Comparison of ENCODE assay signal across 30 mouse cellular contexts in genomic region chr17:24716166-24716682, GRCm38 (mm10). TPM values are rescaled to one million over a fixed set of nuclear protein-coding genes. Genes with fewer than 3 reads are reported as not detected.
A peak's percentile ranks its signal among the peaks of the same experiment; 100 is the strongest.
DNase-seq lines count a peak whose midpoint lies in the region; ATAC-seq lines count a peak whose summit lies in the region.
"Had no signal": no experiment of that assay in that cellular context is flagged by ENCODE, and none has a peak within 500 bp of the region (broad histone marks: within the 10 kb centered on the region; RNA-seq: fewer than 3 reads in every experiment).

No protein-coding gene starts in this region.

- ATAC-seq in hindbrain, embryonic 13.5 days (ENCODE audit: low FRiP score): no peak
- ATAC-seq: forebrain, embryonic 14.5 days; intestine, postnatal 0 days; liver, embryonic 12.5 days; lung, postnatal 0 days had no signal

- WGBS in hindbrain, embryonic 10.5 days: 94% methylated on average over 15 of the region's 15 CpGs
- 96% methylated on average over 15 of the region's 15 CpGs for WGBS in hindbrain, embryonic 13.5 days

- H3K27ac ChIP-seq in hindbrain, embryonic 10.5 days: no peak overlapping the region
- H3K27ac ChIP-seq in hindbrain, embryonic 13.5 days: no peak overlapping the region
- H3K27ac ChIP-seq: layer of hippocampus, adult 2 months; limb, embryonic 13.5 days; liver, embryonic 12.5 days; neural tube, embryonic 15.5 days had no signal

- H3K9ac ChIP-seq in hindbrain, embryonic 13.5 days: no peak overlapping the region
- H3K9ac ChIP-seq: limb, embryonic 13.5 days; liver, embryonic 12.5 days; neural tube, embryonic 15.5 days had no signal

- peaks cover 14% of the 10 kb centered on the region for H3K4me1 ChIP-seq in hindbrain, embryonic 10.5 days (replicated peaks)
- H3K4me1 ChIP-seq in hindbrain, embryonic 13.5 days (replicated peaks): peaks cover 13% of the 10 kb centered on the region

- H3K36me3 ChIP-seq in hindbrain, embryonic 10.5 days: peaks cover 41% of the 10 kb centered on the region
- peaks cover 21% of the 10 kb centered on the region for H3K36me3 ChIP-seq in hindbrain, embryonic 13.5 days

- no peak overlapping the region for H3K4me2 ChIP-seq in hindbrain, embryonic 13.5 days
- H3K4me2 ChIP-seq: limb, embryonic 13.5 days; liver, embryonic 12.5 days; neural tube, embryonic 15.5 days had no signal

- H3K9me3 ChIP-seq in hindbrain, embryonic 10.5 days: no peaks in the 10 kb centered on the region
- H3K9me3 ChIP-seq in hindbrain, embryonic 13.5 days: no peaks in the 10 kb centered on the region
- H3K9me3 ChIP-seq: G1E; limb, embryonic 13.5 days; liver, embryonic 12.5 days; neural tube, embryonic 15.5 days had no signal

- peak; percentile 34 for DNase-seq in cerebellum, adult 9-11 months
- DNase-seq in cerebellum, adult 8-10 months: no peak
- no peak for DNase-seq in hindbrain, embryonic 10.5 days (ENCODE audit: low spot score)
- DNase-seq in kidney, postnatal 10 days: peak; percentile 7
- DNase-seq in kidney, postnatal 14 days: no peak
- DNase-seq in testis, postnatal 10 days (ENCODE audit: low spot score): peak; percentile 38
- DNase-seq: adrenal gland, adult 8-10 months; cerebellum, postnatal 14 days; heart, postnatal 14 days; kidney, postnatal 25 days; lung, adult 18-20 months; midbrain, embryonic 14.5 days; retina, postnatal 1 day; right cerebral cortex, postnatal 14 days; thymus, adult 18-20 months; thymus, postnatal 25 days had no signal

- peak overlapping the region; percentile 9; the same call in 1 of the 2 replicates for H3K4me3 ChIP-seq in hindbrain, embryonic 10.5 days
- H3K4me3 ChIP-seq in hindbrain, embryonic 13.5 days: no peak overlapping the region
- H3K4me3 ChIP-seq: erythroblast, embryonic 14.5 days; layer of hippocampus, adult 2 months; limb, embryonic 13.5 days; liver, embryonic 12.5 days; neural tube, embryonic 15.5 days had no signal

- no peaks in the 10 kb centered on the region for H3K27me3 ChIP-seq in hindbrain, embryonic 10.5 days (ENCODE audit: insufficient read depth, poor library complexity, severe bottlenecking)
- no peaks in the 10 kb centered on the region for H3K27me3 ChIP-seq in hindbrain, embryonic 13.5 days
- H3K27me3 ChIP-seq: limb, embryonic 13.5 days; liver, embryonic 12.5 days; neural tube, embryonic 15.5 days had no signal

RNA-seq across cellular contexts. Expression of gene Rnf151, which starts 1.6 kb away (rescaled TPM):
- 0.22 TPM in 2 replicates for polyA plus RNA-seq in hindbrain, embryonic 10.5 days (2016; fragmentation: Nextera tagmentation; extraction: Ambion mirVana)
- polyA plus RNA-seq in hindbrain, embryonic 13.5 days (2015; fragmentation: Nextera tagmentation; extraction: Ambion mirVana): 0.27 TPM in 1 of 2 replicates, not detected in the other
- polyA plus RNA-seq: embryonic facial prominence, embryonic 14.5 days; forebrain, embryonic 14.5 days; heart, embryonic 14.5 days; hindbrain, embryonic 11.5 days; intestine, postnatal 0 days; limb, embryonic 13.5 days; lung, postnatal 0 days; neural tube, embryonic 15.5 days; stomach, embryonic 14.5 days had no signal

RNA-seq across cellular contexts. Expression of gene Rps2, which starts 1.7 kb away (rescaled TPM):
- 1,403 and 1,781 TPM in 2 replicates for polyA plus RNA-seq in hindbrain, embryonic 10.5 days (2016; fragmentation: Nextera tagmentation; extraction: Ambion mirVana)
- polyA plus RNA-seq in hindbrain, embryonic 13.5 days (2015; fragmentation: Nextera tagmentation; extraction: Ambion mirVana): 782 and 783 TPM in 2 replicates

RNA-seq across cellular contexts. Expression of gene Ndufb10, which starts 8.1 kb away (rescaled TPM):
- polyA plus RNA-seq in hindbrain, embryonic 10.5 days (2016; fragmentation: Nextera tagmentation; extraction: Ambion mirVana): 212 and 240 TPM in 2 replicates
- 259 and 262 TPM in 2 replicates for polyA plus RNA-seq in hindbrain, embryonic 13.5 days (2015; fragmentation: Nextera tagmentation; extraction: Ambion mirVana)

RNA-seq across cellular contexts. Expression of gene Tbl3, which starts 8.8 kb away (rescaled TPM):
- 133 and 140 TPM in 2 replicates for polyA plus RNA-seq in hindbrain, embryonic 10.5 days (2016; fragmentation: Nextera tagmentation; extraction: Ambion mirVana)
- 69.0 and 70.6 TPM in 2 replicates for polyA plus RNA-seq in hindbrain, embryonic 13.5 days (2015; fragmentation: Nextera tagmentation; extraction: Ambion mirVana)

RNA-seq across cellular contexts. Expression of gene Rpl3l, which starts 11.4 kb away (rescaled TPM):
- not detected in 2 replicates for polyA plus RNA-seq in hindbrain, embryonic 10.5 days (2016; fragmentation: Nextera tagmentation; extraction: Ambion mirVana)
- not detected in 2 replicates for polyA plus RNA-seq in hindbrain, embryonic 13.5 days (2015; fragmentation: Nextera tagmentation; extraction: Ambion mirVana)
- polyA plus RNA-seq: erythroblast, embryonic 14.5 days; forebrain, embryonic 14.5 days; G1E; hindbrain, embryonic 11.5 days; intestine, postnatal 0 days; limb, embryonic 13.5 days; liver, embryonic 12.5 days; midbrain, embryonic 14.5 days had no signal

Comparison
In these comparisons a context has a peak if more than half of its experiments do, and no peak if none do; other contexts are left out.
1. DNase-seq: peak in cerebellum, adult 9-11 months (single experiment), kidney, postnatal 10 days (single experiment) and testis, postnatal 10 days (single experiment); none in cerebellum, adult 8-10 months (single experiment), hindbrain, embryonic 10.5 days (single experiment) and kidney, postnatal 14 days (single experiment).